Mouse (Mus musculus): ENCODE data around the gene Pon3. TPM values are rescaled to one million over a fixed set of nuclear protein-coding genes. Genes with fewer than 3 reads are reported as not detected.

Pon3 gene
- polyA plus RNA-seq, 1 experiment from 2014 or later = 19.3 TPM

DNA sequence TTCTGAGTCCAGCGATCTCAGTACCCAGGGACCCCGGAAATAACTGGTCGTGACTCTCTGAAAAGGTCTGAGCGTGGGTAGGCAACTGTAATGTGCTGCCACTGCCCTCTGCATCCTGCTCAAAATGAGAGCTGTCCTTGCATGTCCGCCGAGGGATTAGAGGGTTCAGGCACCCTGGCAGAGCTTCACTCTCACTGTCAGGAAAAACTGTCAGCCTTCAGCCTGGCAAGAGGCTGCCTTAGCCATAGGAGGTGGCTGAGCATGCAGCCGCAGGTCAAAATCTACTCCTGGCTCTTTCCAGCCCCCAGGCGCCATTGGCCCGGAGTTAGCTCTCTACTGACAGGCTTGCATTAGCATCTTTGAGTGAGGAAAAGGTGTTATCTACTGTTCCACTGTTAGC, 83.5 kb downstream of the Pon3 start:
- H3K27me3 ChIP-seq (replicated peaks) = no peaks in the 10 kb centered on the region
- H3K36me3 ChIP-seq = no peaks in the 10 kb centered on the region
- H3K4me1 ChIP-seq = 0 out of 2 replicates have a peak, but pooled peaks cover 4% of the 10 kb centered on the region
- H3K4me3 ChIP-seq (replicated peaks) = no peak overlapping the region
- H3K9me3 ChIP-seq = no peaks in the 10 kb centered on the region
- H3K27ac ChIP-seq = no peak overlapping the region
- WGBS = 69% methylated on average over 9 of the region's 9 CpGs
- no peak overlapping the region for H3K4me2 ChIP-seq
- no peak for ATAC-seq (ENCODE audit: insufficient read depth, low FRiP score, low read depth)
- no peak overlapping the region for H3K9ac ChIP-seq

DNA sequence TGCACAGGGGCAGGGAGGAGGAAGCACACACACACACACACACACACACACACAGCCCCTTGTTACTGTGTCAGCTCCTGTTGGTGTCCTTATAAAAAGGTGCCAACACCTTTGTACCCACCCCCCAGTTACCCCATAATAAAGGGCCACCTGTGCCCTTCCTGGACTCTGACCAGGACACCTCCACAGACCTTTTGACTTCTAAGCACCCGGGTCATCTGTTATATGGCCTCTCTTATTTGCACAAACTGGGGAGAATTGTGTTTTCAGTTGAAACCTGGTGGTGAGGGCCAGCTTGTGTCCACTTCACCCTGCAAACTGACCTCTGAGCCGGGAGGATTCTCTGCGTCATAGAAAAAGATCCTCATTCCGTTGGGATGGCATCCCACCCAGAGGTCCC, 84.7 kb downstream of the Pon3 start:
- H3K27ac ChIP-seq = no peak overlapping the region

More for the DNA sequence above, 84.7 kb downstream of the Pon3 start:
- no peaks in the 10 kb centered on the region for H3K9me3 ChIP-seq
- ATAC-seq (ENCODE audit: insufficient read depth, low FRiP score, low read depth) = no peak
- no peaks in the 10 kb centered on the region for H3K27me3 ChIP-seq (replicated peaks)
- 0 out of 2 replicates have a peak, but pooled peaks cover 4% of the 10 kb centered on the region for H3K4me1 ChIP-seq
- H3K9ac ChIP-seq = no peak overlapping the region
- 59% methylated on average over 4 of the region's 4 CpGs for WGBS
- no peak overlapping the region for H3K4me2 ChIP-seq
- no peaks in the 10 kb centered on the region for H3K36me3 ChIP-seq
- H3K4me3 ChIP-seq (replicated peaks) = no peak overlapping the region

Other genes starting within 250 kb of the Pon3 start
- 0.14 and 0.42 TPM in 2 replicates for gene Pon1, start 62.3 kb downstream of the Pon3 start, polyA plus RNA-seq (2015; fragmentation: Nextera tagmentation; extraction: Ambion mirVana)
- gene Pon2, start 42.2 kb upstream of the Pon3 start, polyA plus RNA-seq (2015; fragmentation: Nextera tagmentation; extraction: Ambion mirVana) = 57.8 and 58.7 TPM in 2 replicates
- 12.4 and 15.9 TPM in 2 replicates for gene Asb4, start 127.1 kb upstream of the Pon3 start, polyA plus RNA-seq (2015; fragmentation: Nextera tagmentation; extraction: Ambion mirVana)
- gene Pdk4, start 240.0 kb upstream of the Pon3 start, polyA plus RNA-seq (2015; fragmentation: Nextera tagmentation; extraction: Ambion mirVana) = 2.6 and 3.5 TPM in 2 replicates